Mouse (Mus musculus) neural tube, embryonic 15.5 days (tissue): Measurements from ENCODE around the gene Chga. TPM values are rescaled to one million over a fixed set of nuclear protein-coding genes. Genes with fewer than 3 reads are reported as not detected.

Experiments used
- ATAC-seq: fragments of 200-750 bp; cut with Nextera tagmentation; 2 replicates; pipeline ENCODE4 v1.8.0; 2017; ENCODE audit warnings: mild to moderate bottlenecking, moderate TSS enrichment, moderate library complexity; ENCODE audit not compliant: low FRiP score
- H3K27ac ChIP-seq: fragments of 300-500 bp; sonication (generic); replicated peaks from 2 replicates; pipeline ENCODE4 v1.5.1; 2015; ENCODE audit warnings: mild to moderate bottlenecking, inconsistent platforms
- H3K27me3 ChIP-seq: fragments of 300-500 bp; sonication (generic); replicated peaks from 2 replicates; pipeline ENCODE4 v1.6.1; 2015; ENCODE audit warnings: inconsistent platforms
- H3K36me3 ChIP-seq: fragments of 300-500 bp; sonication (generic); 2 replicates; pipeline ENCODE4 v1.6.1; 2015; ENCODE audit warnings: inconsistent platforms
- H3K4me1 ChIP-seq: fragments of 300-500 bp; sonication (generic); 2 replicates; pipeline ENCODE4 v1.6.1; 2015; ENCODE audit warnings: inconsistent platforms
- H3K4me2 ChIP-seq: fragments of 300-500 bp; sonication (generic); 2 replicates; pipeline ENCODE4 v1.6.1; 2015; ENCODE audit warnings: inconsistent platforms, mild to moderate bottlenecking, moderate library complexity
- H3K4me3 ChIP-seq: fragments of 300-500 bp; sonication (generic); replicated peaks from 2 replicates; pipeline ENCODE4 v1.5.1; 2015; ENCODE audit warnings: mild to moderate bottlenecking, inconsistent platforms
- H3K9ac ChIP-seq: fragments of 300-500 bp; sonication (generic); replicated peaks from 2 replicates; pipeline ENCODE4 v1.6.1; 2015; ENCODE audit warnings: mild to moderate bottlenecking, inconsistent platforms
- H3K9me3 ChIP-seq: fragments of 300-500 bp; sonication (generic); replicated peaks from 2 replicates; pipeline ENCODE4 v1.6.1; 2016; ENCODE audit warnings: inconsistent platforms
- WGBS: fragments of 180-500 bp; shearing (Covaris S2); methylation state at CpG from one replicate; pipeline ENCODE4 v1.1.7; 2015; ENCODE audit warnings: mixed read lengths; 5-methylcytosine and 5-hydroxymethylcytosine counted together
- polyA plus RNA-seq: library from polyadenylated mRNA; unstranded; fragments of >200 nt; fragmentation: Nextera tagmentation; extraction: Ambion mirVana; gene quantifications from 2 replicates; pipeline ENCODE4 v1.2.1, GENCODE M21; 2015

The Chga gene
- polyA plus RNA-seq, 1 experiment from 2014 or later: 204 TPM

DNA sequence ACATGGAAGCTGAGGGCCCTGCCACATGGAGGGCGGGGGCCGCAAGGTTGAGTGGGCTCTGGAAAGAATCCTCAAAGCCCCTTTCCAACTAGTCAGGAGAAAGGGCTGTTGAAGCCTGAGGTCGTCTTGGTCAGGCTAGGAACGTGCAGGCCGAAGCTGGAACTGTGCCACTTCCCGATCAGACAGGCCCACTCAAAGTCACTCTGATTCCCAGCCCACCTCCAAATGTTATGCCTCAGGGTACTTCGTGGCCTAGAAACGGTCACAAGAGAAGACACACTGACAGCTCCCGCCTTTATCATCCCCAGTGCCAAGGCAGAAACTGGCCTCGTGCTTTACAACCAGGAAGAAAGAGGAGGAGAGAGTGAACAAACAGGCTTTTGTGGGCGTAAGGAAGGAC lies 27.7 kb downstream of the Chga start:
- Histone ChIP-seq H3K4me3 (no peak overlapping the region), H3K27ac (no peak overlapping the region), H3K9ac (no peak overlapping the region), H3K4me1 (peaks cover 4% of the 10 kb centered on the region; the same call in 1 of the 2 replicates), H3K36me3 (peaks cover 32% of the 10 kb centered on the region), H3K27me3 (no peaks in the 10 kb centered on the region), H3K4me2 (no peak overlapping the region), H3K9me3 (no peaks in the 10 kb centered on the region)
- WGBS: 78% methylated on average over 11 of the region's 11 CpGs
- ATAC-seq: no peak

DNA sequence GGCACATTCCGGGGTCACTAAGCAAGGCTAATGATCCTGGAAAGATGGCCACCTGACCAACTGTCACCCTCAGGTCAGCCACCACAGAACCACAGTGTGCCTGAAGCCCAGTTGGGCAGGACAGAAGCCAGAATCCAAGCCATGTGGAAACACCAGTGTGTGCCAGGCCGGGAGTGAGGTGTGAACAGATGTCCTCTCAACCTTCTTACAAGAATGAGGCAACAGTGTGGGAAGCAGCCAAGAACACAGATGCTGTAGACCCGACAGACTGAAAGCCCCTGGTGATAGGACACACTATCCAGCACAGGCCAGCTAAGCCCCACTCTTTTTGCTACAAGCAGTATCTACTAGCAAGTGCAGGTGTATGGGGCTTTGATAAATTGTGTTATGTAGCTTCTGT lies 30.6 kb downstream of the Chga start:
- 88% methylated on average over 3 of the region's 3 CpGs for WGBS
- H3K27ac ChIP-seq: no peak overlapping the region
- no peak for ATAC-seq

DNA sequence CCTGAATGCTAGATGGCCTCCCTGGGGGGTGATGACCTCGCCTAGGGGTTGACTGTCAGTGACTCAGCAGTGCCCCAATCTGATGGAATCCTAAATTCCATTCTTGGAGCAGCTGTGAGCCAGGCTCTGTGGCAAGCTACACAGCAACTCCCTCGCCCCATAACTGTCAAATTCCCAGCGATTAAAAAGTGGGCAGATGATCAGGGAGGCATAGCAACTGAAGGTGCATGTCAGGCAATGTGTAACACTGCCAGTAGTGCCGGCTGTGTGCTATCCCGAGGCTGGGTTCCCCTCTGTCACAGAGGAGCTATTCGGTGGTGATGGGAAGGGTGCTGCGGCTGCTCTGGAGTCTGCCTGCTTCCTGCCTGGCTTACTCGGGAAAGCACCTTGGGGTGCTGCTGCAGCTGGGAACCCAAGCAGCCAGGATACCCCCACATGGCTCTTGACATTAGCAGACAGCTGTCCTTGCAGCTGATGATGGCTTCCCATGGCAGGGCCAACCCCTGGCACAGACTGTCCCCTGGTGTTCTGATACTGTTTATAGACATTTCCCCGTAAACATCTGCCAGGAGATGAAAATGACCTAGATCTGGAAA lies 31.6 kb downstream of the Chga start:
- Histone ChIP-seq H3K9ac (no peak overlapping the region), H3K27me3 (no peaks in the 10 kb centered on the region), H3K4me3 (no peak overlapping the region), H3K4me2 (no peak overlapping the region), H3K27ac (no peak overlapping the region), H3K9me3 (no peaks in the 10 kb centered on the region), H3K4me1 (peaks cover 4% of the 10 kb centered on the region; the same call in 1 of the 2 replicates), H3K36me3 (peaks cover 21% of the 10 kb centered on the region)
- 83% methylated on average over 9 of the region's 9 CpGs for WGBS
- ATAC-seq: no peak

More for the DNA sequence above, 30.6 kb downstream of the Chga start:
- no peak overlapping the region for H3K9ac ChIP-seq
- no peaks in the 10 kb centered on the region for H3K27me3 ChIP-seq
- H3K4me3 ChIP-seq: no peak overlapping the region
- no peak overlapping the region for H3K4me2 ChIP-seq
- peaks cover 21% of the 10 kb centered on the region for H3K36me3 ChIP-seq
- no peaks in the 10 kb centered on the region for H3K9me3 ChIP-seq
- H3K4me1 ChIP-seq: peaks cover 4% of the 10 kb centered on the region; the same call in 1 of the 2 replicates

DNA sequence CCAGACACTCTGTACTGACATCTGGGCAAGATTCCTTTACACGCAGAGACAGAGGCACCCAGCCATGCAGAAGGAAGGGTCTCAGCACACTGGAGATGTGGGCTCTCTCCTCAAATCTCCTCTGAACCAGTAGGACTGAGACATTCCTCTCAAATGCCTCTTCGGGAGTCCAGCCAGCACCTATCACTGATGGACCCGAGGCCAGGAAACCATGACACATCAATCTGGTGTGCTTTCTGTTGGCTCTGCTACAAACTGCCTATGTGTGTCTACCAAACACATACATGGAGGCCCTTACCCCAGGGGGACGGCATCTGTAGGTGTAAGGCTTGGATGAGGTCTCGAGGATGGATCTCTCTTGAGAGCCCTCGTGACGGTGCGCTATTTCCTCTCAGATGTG lies 32.3 kb downstream of the Chga start:
- 85% methylated on average over 8 of the region's 8 CpGs for WGBS
- no peak for ATAC-seq
- no peaks in the 10 kb centered on the region for H3K27me3 ChIP-seq

DNA sequence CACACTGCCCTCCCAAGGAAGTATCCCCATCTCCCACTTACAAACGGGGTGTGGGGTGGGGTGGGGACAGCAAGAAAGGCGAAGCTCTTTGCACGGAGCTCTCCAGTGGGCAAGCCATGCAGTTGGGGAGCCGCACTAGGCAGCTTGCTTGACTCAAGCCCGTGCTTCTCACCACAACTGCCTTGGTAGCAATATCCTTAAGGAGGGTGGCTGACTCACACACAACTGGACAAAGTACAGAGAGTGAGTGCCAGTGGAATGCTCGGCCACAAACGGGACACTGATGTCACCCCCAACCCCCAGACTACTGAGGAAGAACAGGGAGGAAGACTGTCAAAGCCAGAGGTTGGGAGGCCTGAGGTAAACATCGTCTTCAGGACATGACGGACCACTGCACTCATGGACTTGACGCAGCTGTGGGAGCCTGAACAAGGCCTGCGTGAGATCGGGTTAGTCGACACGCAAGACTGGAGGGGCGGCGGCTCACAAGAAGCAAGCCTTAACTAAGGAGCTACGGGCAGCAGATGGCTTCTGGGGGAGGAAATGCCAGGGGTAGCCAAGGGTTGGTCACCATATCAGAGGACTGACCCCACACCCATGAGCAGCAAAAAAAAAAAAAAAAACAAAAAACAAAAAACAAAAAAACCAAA lies 36.1 kb downstream of the Chga start:
- ATAC-seq: no peak
- 94% methylated on average over 17 of the region's 17 CpGs for WGBS

More for the DNA sequence above, 32.3 kb downstream of the Chga start:
- peaks cover 21% of the 10 kb centered on the region for H3K36me3 ChIP-seq
- no peak overlapping the region for H3K27ac ChIP-seq
- H3K4me1 ChIP-seq: peaks cover 4% of the 10 kb centered on the region; the same call in 1 of the 2 replicates
- H3K4me2 ChIP-seq: no peak overlapping the region
- H3K9me3 ChIP-seq: no peaks in the 10 kb centered on the region
- no peak overlapping the region for H3K4me3 ChIP-seq
- no peak overlapping the region for H3K9ac ChIP-seq

DNA sequence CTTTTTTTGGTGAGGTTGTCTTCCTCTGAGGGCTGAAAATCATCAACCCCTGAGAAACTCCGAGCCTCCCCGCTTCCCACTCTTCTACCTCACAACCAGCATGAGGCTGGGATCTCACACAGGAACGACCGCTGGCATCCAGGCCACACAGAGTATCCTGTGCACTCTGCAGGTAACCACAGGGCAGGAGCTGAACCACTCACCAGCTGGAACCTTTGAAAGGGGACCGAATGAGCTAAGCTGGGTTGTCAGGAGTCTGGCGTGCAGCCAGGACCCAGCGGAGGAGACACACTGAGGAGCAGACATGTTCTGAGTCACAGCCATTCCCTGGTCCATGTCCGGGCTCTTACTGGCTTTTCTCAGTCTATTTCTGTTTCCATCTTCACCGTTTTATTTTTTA lies 38.9 kb downstream of the Chga start:
- no peak overlapping the region for H3K27ac ChIP-seq
- H3K4me2 ChIP-seq: no peak overlapping the region
- H3K9ac ChIP-seq: no peak overlapping the region
- 59% methylated on average over 9 of the region's 9 CpGs for WGBS
- H3K27me3 ChIP-seq: no peaks in the 10 kb centered on the region
- no peak overlapping the region for H3K4me3 ChIP-seq
- no peaks in the 10 kb centered on the region for H3K36me3 ChIP-seq
- ATAC-seq: no peak; the same call in 1 of the 2 replicates
- peaks cover 24% of the 10 kb centered on the region for H3K4me1 ChIP-seq
- H3K9me3 ChIP-seq: no peaks in the 10 kb centered on the region

More for the DNA sequence above, 36.1 kb downstream of the Chga start:
- H3K9ac ChIP-seq: no peak overlapping the region
- peaks cover 13% of the 10 kb centered on the region; the same call in 1 of the 2 replicates for H3K4me1 ChIP-seq
- no peak overlapping the region for H3K4me3 ChIP-seq
- H3K9me3 ChIP-seq: no peaks in the 10 kb centered on the region
- no peak overlapping the region for H3K27ac ChIP-seq
- H3K4me2 ChIP-seq: no peak overlapping the region
- no peaks in the 10 kb centered on the region for H3K36me3 ChIP-seq
- no peaks in the 10 kb centered on the region for H3K27me3 ChIP-seq

DNA sequence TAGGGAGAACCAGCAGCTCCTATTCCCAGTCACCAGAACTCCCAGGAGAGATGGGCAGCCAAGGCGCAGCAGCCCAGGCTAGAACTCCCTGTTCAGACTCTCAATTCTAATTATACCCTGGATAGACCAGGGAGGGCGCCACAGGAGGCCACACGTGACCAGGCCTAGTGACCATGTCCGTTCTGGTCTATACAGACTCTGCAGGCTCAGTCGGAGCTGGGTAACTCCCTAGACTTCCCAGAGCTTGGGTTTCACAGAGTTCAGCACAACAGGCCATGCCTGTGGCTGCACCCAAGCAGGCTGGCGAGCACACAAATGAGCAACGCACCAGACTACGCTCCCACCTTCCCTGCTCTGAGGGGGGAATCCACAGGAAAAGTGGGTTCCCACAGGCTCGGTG lies 39.9 kb downstream of the Chga start:
- no peaks in the 10 kb centered on the region for H3K9me3 ChIP-seq

DNA sequence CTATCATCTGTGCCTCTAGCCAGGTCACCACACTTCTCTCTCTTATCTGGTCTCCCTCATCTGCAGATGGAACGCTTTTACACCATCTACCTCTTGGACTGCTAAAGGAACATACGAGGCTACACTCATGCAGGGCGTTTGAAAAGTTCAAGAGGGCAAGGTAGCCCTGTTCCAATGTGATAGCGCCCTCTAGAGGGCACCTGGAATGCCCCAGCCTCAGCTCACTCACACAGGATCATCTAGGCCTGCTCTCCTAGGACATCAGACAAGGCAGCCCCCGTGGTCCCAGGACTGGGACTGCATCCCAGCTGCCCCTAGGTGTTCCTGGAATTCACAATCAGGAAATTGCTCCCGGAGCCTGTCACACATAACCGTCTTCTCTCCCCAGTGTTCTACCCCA lies 41.6 kb downstream of the Chga start:
- H3K27ac ChIP-seq: no peak overlapping the region
- H3K9me3 ChIP-seq: no peaks in the 10 kb centered on the region
- H3K27me3 ChIP-seq: no peaks in the 10 kb centered on the region
- WGBS: 78% methylated on average over 7 of the region's 7 CpGs
- no peak overlapping the region for H3K4me3 ChIP-seq
- peaks cover 44% of the 10 kb centered on the region for H3K4me1 ChIP-seq
- H3K9ac ChIP-seq: no peak overlapping the region
- no peaks in the 10 kb centered on the region for H3K36me3 ChIP-seq
- no peak overlapping the region for H3K4me2 ChIP-seq
- ATAC-seq: no peak

More for the DNA sequence above, 39.9 kb downstream of the Chga start:
- Histone ChIP-seq H3K27me3 (no peaks in the 10 kb centered on the region), H3K36me3 (no peaks in the 10 kb centered on the region), H3K4me2 (no peak overlapping the region), H3K4me3 (no peak overlapping the region), H3K4me1 (peaks cover 27% of the 10 kb centered on the region), H3K9ac (no peak overlapping the region), H3K27ac (no peak overlapping the region)
- 76% methylated on average over 9 of the region's 9 CpGs for WGBS
- ATAC-seq: no peak

DNA sequence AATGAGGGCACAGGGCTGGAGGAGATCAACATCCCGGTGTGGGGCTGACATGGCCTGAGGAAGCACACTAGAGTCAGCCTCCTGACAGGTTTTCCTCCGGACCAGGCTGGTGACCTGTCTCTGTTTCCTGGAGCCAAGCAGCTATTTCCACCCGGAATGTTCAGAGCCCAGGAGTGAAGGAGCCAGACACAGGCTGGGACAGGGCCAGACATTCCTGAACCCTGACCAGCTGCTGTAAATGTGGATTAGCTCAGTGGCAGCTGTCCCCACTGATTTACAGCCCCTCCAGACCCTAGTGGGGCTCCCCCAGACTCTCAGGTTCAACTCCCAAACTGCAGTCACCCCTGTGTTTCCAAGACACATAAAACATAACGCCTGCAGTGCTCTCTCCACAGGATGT lies 42.7 kb downstream of the Chga start:
- no peak for ATAC-seq
- Histone ChIP-seq H3K4me3 (no peak overlapping the region), H3K9ac (no peak overlapping the region), H3K27me3 (no peaks in the 10 kb centered on the region), H3K36me3 (no peaks in the 10 kb centered on the region), H3K27ac (0 out of 2 replicates have a peak overlapping the region, but pooled peaks have one; percentile 28), H3K4me1 (peaks cover 54% of the 10 kb centered on the region), H3K4me2 (no peak overlapping the region), H3K9me3 (no peaks in the 10 kb centered on the region)
- WGBS: 59% methylated on average over 4 of the region's 4 CpGs

DNA sequence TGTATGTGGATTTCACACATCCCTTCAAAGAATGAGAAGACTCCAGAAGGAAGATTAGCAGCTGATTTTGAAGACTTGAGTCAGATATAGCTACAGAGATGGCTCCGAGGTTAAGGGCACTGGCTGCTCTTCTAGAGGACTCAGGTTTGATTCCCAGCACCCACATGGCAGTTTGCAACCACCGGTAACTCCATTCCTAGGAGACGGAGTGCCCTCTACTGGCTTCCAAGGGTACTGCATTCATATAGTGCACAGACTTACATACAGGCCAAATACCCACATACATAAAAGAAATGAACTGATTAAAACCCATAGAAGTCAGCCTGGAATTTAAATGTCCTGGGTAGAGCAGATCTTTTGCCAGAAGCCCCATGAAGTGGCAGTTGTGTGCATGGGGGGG lies 43.8 kb downstream of the Chga start:
- Histone ChIP-seq H3K4me2 (no peak overlapping the region), H3K4me3 (no peak overlapping the region), H3K27me3 (no peaks in the 10 kb centered on the region), H3K36me3 (no peaks in the 10 kb centered on the region), H3K9me3 (no peaks in the 10 kb centered on the region), H3K9ac (no peak overlapping the region), H3K27ac (no peak overlapping the region), H3K4me1 (peaks cover 57% of the 10 kb centered on the region)
- 99% methylated on average over 3 of the region's 3 CpGs for WGBS
- ATAC-seq: no peak

DNA sequence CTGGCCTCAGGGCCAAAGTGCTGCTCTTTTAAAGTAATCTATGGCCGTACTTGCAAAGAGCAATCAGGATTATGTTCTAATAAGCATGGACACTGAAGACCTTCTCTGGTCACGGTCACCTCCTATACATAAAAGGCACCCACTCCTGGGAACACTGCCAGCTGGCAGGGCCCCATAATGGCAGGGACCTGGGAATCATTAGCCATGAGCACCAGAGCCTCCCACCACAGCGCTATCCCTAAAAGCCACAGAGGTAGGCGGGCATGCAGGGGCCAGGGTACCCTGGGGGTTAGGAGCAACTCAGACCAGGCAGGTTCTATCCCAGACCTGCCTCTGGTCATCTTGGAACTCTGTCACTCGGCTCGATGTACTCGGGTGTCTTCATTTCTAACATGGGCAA lies 45.0 kb downstream of the Chga start:
- H3K4me2 ChIP-seq: no peak overlapping the region
- H3K27ac ChIP-seq: no peak overlapping the region
- H3K9me3 ChIP-seq: no peaks in the 10 kb centered on the region
- no peaks in the 10 kb centered on the region for H3K27me3 ChIP-seq
- H3K9ac ChIP-seq: no peak overlapping the region
- WGBS: 67% methylated on average over 7 of the region's 7 CpGs
- no peak for ATAC-seq
- no peak overlapping the region for H3K4me3 ChIP-seq
- H3K36me3 ChIP-seq: no peaks in the 10 kb centered on the region
- peaks cover 44% of the 10 kb centered on the region for H3K4me1 ChIP-seq

DNA sequence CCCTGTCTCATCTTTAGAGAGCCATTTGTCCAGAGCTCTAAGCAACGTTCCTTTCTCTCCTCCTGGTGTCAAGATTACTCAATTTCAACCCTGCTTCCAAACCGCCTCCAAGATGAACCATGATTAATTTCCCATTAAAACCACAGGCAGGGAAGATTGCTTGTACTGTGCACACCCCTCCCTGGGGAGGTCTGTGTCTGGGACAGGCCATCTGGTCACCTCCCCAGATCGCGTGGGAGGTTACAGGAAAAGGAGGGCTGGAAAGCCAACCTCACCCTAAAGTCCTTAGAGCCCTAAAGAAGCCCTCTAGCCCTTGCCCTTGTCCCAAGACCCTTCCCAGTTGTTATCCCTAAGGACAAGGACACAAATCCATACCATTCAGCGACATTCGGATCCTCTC lies 45.6 kb downstream of the Chga start:
- no peak for ATAC-seq
- no peaks in the 10 kb centered on the region for H3K9me3 ChIP-seq

More for the DNA sequence above, 45.6 kb downstream of the Chga start:
- no peak overlapping the region for H3K4me2 ChIP-seq
- H3K4me3 ChIP-seq: no peak overlapping the region
- no peaks in the 10 kb centered on the region for H3K27me3 ChIP-seq
- H3K36me3 ChIP-seq: no peaks in the 10 kb centered on the region
- peaks cover 44% of the 10 kb centered on the region for H3K4me1 ChIP-seq
- H3K27ac ChIP-seq: no peak overlapping the region
- H3K9ac ChIP-seq: no peak overlapping the region
- WGBS: 47% methylated on average over 6 of the region's 6 CpGs
